Mouse (Mus musculus): ENCODE results near the gene Ablim2. TPM values are rescaled to one million over a fixed set of nuclear protein-coding genes. Genes with fewer than 3 reads are reported as not detected.
A peak's percentile ranks its signal among the peaks of the same experiment; 100 is the strongest.

Gene Ablim2
- polyA plus RNA-seq, 1 experiment from 2014 or later, result 40.2 TPM

DNA sequence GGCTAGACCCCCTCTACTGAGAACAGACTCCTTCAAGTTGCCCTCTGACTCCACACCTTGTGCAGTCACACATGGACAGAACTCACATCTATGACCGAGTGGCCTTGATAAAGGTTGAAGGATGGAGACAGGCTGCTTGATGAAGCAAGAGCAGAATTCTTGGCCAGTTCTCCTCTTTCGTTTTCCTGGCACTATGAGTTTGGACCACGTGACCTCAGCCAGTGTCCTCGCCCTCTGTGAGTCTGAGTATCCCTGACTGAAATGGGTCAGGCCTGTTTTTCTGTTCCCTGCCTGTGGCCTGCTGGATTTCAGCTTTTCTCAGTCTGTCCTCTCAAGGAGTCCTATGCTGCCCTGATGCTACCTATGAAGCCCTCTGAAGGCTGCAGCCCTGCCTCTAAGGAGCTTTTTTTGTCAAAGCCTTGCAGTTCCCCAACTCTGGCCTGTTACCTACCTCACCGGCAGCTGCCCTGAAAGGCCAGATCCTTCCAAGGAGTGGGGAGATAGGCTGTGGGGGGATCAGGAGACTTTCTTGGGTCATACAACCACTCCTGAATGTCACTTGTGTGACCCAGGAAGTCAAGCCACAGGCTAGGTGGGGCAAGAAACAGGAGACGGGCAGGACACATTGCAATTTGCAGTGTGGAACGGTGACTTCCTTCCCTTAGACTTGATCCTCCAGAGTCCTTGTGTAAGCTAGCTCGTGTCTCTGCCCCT lies 14.3 kb upstream of the Ablim2 start:
- ATAC-seq, result no peak
- peaks cover 3% of the 10 kb centered on the region; the same call in 1 of the 2 replicates for H3K27me3 ChIP-seq (replicated peaks; ENCODE audit: control insufficient read depth, insufficient read depth, low read length)

GRCm38 (mm10) chr5:35743990-35744722 lies 13.5 kb upstream of the Ablim2 start:
- no peaks in the 10 kb centered on the region for H3K4me1 ChIP-seq (ENCODE audit: control insufficient read depth, insufficient read depth, low read depth, low read length)
- H3K9me3 ChIP-seq (ENCODE audit: control insufficient read depth, low read length), result no peaks in the 10 kb centered on the region
- H3K4me3 ChIP-seq (ENCODE audit: low read length), result no peak overlapping the region
- no peaks in the 10 kb centered on the region for H3K36me3 ChIP-seq (ENCODE audit: control insufficient read depth, insufficient read depth, low read length)
- ATAC-seq, result no peak
- WGBS, result 87% methylated on average over 7 of the region's 7 CpGs
- no peak overlapping the region for H3K9ac ChIP-seq (ENCODE audit: low read depth, low read length)
- H3K27ac ChIP-seq (ENCODE audit: low read depth, low read length), result no peak overlapping the region
- H3K27me3 ChIP-seq (replicated peaks; ENCODE audit: control insufficient read depth, insufficient read depth, low read length), result peaks cover 3% of the 10 kb centered on the region; the same call in 1 of the 2 replicates
- no peak overlapping the region for H3K4me2 ChIP-seq (ENCODE audit: low read length)

More for the DNA sequence above, 14.3 kb upstream of the Ablim2 start:
- no peak overlapping the region for H3K4me3 ChIP-seq (ENCODE audit: low read length)
- no peak overlapping the region for H3K27ac ChIP-seq (ENCODE audit: low read depth, low read length)
- no peaks in the 10 kb centered on the region for H3K9me3 ChIP-seq (ENCODE audit: control insufficient read depth, low read length)
- H3K9ac ChIP-seq (ENCODE audit: low read depth, low read length), result no peak overlapping the region
- H3K4me1 ChIP-seq (ENCODE audit: control insufficient read depth, insufficient read depth, low read depth, low read length), result no peaks in the 10 kb centered on the region
- WGBS, result 79% methylated on average over 8 of the region's 8 CpGs
- H3K36me3 ChIP-seq (ENCODE audit: control insufficient read depth, insufficient read depth, low read length), result no peaks in the 10 kb centered on the region
- H3K4me2 ChIP-seq (ENCODE audit: low read length), result no peak overlapping the region

GRCm38 (mm10) chr5:35745406-35745805 lies 12.3 kb upstream of the Ablim2 start:
- no peak overlapping the region for H3K4me2 ChIP-seq (ENCODE audit: low read length)
- no peaks in the 10 kb centered on the region for H3K9me3 ChIP-seq (ENCODE audit: control insufficient read depth, low read length)
- no peaks in the 10 kb centered on the region for H3K27me3 ChIP-seq (replicated peaks; ENCODE audit: control insufficient read depth, insufficient read depth, low read length)
- WGBS, result 89% methylated on average over 5 of the region's 5 CpGs
- no peak overlapping the region for H3K9ac ChIP-seq (ENCODE audit: low read depth, low read length)
- H3K4me3 ChIP-seq (ENCODE audit: low read length), result no peak overlapping the region
- ATAC-seq, result no peak
- no peak overlapping the region for H3K27ac ChIP-seq (ENCODE audit: low read depth, low read length)
- H3K4me1 ChIP-seq (ENCODE audit: control insufficient read depth, insufficient read depth, low read depth, low read length), result no peaks in the 10 kb centered on the region
- no peaks in the 10 kb centered on the region for H3K36me3 ChIP-seq (ENCODE audit: control insufficient read depth, insufficient read depth, low read length)

DNA sequence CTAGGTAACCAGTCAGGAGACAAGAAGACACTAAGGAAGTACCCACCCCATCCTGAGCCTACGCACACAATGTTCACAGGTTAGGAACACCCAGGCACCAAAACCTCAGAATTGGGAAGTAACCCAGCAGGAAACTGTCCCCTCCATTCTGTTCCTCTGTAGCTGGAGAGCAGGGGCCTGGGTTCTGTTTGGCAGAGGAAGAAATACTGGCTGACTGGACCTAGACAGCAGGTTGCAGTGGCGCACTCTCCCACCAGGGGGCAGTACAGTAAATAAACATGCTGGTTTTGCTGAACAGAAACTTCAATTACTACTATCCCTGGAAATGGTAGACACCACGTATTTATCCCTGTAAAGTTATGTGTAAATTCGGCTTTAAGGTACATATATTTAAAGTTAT lies 10.8 kb upstream of the Ablim2 start:
- Histone ChIP-seq H3K4me2 (ENCODE audit: low read length) (no peak overlapping the region), H3K4me1 (ENCODE audit: control insufficient read depth, insufficient read depth, low read depth, low read length) (no peaks in the 10 kb centered on the region), H3K9me3 (ENCODE audit: control insufficient read depth, low read length) (no peaks in the 10 kb centered on the region), H3K27me3 (replicated peaks; ENCODE audit: control insufficient read depth, insufficient read depth, low read length) (no peaks in the 10 kb centered on the region), H3K4me3 (ENCODE audit: low read length) (no peak overlapping the region), H3K9ac (ENCODE audit: low read depth, low read length) (no peak overlapping the region), H3K27ac (ENCODE audit: low read depth, low read length) (no peak overlapping the region), H3K36me3 (ENCODE audit: control insufficient read depth, insufficient read depth, low read length) (no peaks in the 10 kb centered on the region)
- WGBS, result 28% methylated on average over 4 of the region's 4 CpGs
- ATAC-seq, result peak; percentile 30

- Histone ChIP-seq H3K4me1 (ENCODE audit: control insufficient read depth, insufficient read depth, low read depth, low read length) (no peaks in the 10 kb centered on the region), H3K9ac (ENCODE audit: low read depth, low read length) (no peak overlapping the region), H3K4me2 (ENCODE audit: low read length) (no peak overlapping the region), H3K36me3 (ENCODE audit: control insufficient read depth, insufficient read depth, low read length) (no peaks in the 10 kb centered on the region), H3K27me3 (replicated peaks; ENCODE audit: control insufficient read depth, insufficient read depth, low read length) (no peaks in the 10 kb centered on the region), H3K4me3 (ENCODE audit: low read length) (no peak overlapping the region), H3K9me3 (ENCODE audit: control insufficient read depth, low read length) (no peaks in the 10 kb centered on the region), H3K27ac (ENCODE audit: low read depth, low read length) (no peak overlapping the region)
- WGBS, result 53% methylated on average over 3 of the region's 3 CpGs
- ATAC-seq, result no peak
Measured at GRCm38 (mm10) chr5:35749416-35749815, 8.3 kb upstream of the Ablim2 start.

- Histone ChIP-seq H3K4me1 (ENCODE audit: control insufficient read depth, insufficient read depth, low read depth, low read length) (no peaks in the 10 kb centered on the region), H3K4me3 (ENCODE audit: low read length) (no peak overlapping the region), H3K36me3 (ENCODE audit: control insufficient read depth, insufficient read depth, low read length) (no peaks in the 10 kb centered on the region), H3K9me3 (ENCODE audit: control insufficient read depth, low read length) (no peaks in the 10 kb centered on the region), H3K27ac (ENCODE audit: low read depth, low read length) (no peak overlapping the region), H3K4me2 (ENCODE audit: low read length) (no peak overlapping the region), H3K27me3 (replicated peaks; ENCODE audit: control insufficient read depth, insufficient read depth, low read length) (no peaks in the 10 kb centered on the region), H3K9ac (ENCODE audit: low read depth, low read length) (no peak overlapping the region)
- 89% methylated on average over 1 of the region's 1 CpGs for WGBS
- no peak for ATAC-seq
Measured at GRCm38 (mm10) chr5:35750026-35750425, 7.7 kb upstream of the Ablim2 start.

DNA sequence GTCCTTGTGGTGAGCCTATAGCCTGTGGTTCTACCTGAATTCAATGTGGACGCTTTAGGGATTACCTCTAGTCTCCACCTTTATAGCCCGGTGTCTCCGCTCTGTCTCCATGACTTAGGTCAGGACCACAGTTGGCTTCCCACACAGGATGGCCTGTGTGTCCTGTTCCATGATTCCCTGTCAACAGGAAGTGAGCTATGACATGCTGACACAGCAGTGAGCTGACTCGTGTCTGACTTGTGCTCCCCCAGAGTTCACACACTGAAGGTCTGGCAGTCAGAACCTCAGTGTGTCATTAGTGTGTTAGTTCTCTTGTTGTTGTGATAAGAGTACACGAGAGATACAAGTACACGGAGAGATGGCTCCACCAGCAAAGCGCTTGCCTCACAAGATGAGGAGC lies 6.7 kb upstream of the Ablim2 start:
- Histone ChIP-seq H3K27me3 (replicated peaks; ENCODE audit: control insufficient read depth, insufficient read depth, low read length) (no peaks in the 10 kb centered on the region), H3K27ac (ENCODE audit: low read depth, low read length) (no peak overlapping the region), H3K4me1 (ENCODE audit: control insufficient read depth, insufficient read depth, low read depth, low read length) (no peaks in the 10 kb centered on the region), H3K9me3 (ENCODE audit: control insufficient read depth, low read length) (no peaks in the 10 kb centered on the region), H3K9ac (ENCODE audit: low read depth, low read length) (no peak overlapping the region), H3K4me3 (ENCODE audit: low read length) (no peak overlapping the region), H3K36me3 (ENCODE audit: control insufficient read depth, insufficient read depth, low read length) (no peaks in the 10 kb centered on the region), H3K4me2 (ENCODE audit: low read length) (no peak overlapping the region)
- WGBS, result 87% methylated on average over 7 of the region's 7 CpGs
- ATAC-seq, result no peak

- peaks cover 13% of the 10 kb centered on the region for H3K27me3 ChIP-seq (replicated peaks; ENCODE audit: control insufficient read depth, insufficient read depth, low read length)
- H3K9me3 ChIP-seq (ENCODE audit: control insufficient read depth, low read length), result no peaks in the 10 kb centered on the region
- no peak overlapping the region for H3K4me3 ChIP-seq (ENCODE audit: low read length)
- H3K9ac ChIP-seq (ENCODE audit: low read depth, low read length), result no peak overlapping the region
- no peaks in the 10 kb centered on the region for H3K36me3 ChIP-seq (ENCODE audit: control insufficient read depth, insufficient read depth, low read length)
- H3K4me2 ChIP-seq (ENCODE audit: low read length), result no peak overlapping the region
- WGBS, result 23% methylated on average over 5 of the region's 5 CpGs
- H3K4me1 ChIP-seq (ENCODE audit: control insufficient read depth, insufficient read depth, low read depth, low read length), result peaks cover 8% of the 10 kb centered on the region
- H3K27ac ChIP-seq (ENCODE audit: low read depth, low read length), result no peak overlapping the region
- ATAC-seq, result no peak
Measured at GRCm38 (mm10) chr5:35755131-35755733, 2.4 kb upstream of the Ablim2 start.

GRCm38 (mm10) chr5:35756020-35756419 lies 1.7 kb upstream of the Ablim2 start:
- Histone ChIP-seq H3K27ac (ENCODE audit: low read depth, low read length) (no peak overlapping the region), H3K9me3 (ENCODE audit: control insufficient read depth, low read length) (no peaks in the 10 kb centered on the region), H3K27me3 (replicated peaks; ENCODE audit: control insufficient read depth, insufficient read depth, low read length) (peaks cover 13% of the 10 kb centered on the region), H3K9ac (ENCODE audit: low read depth, low read length) (no peak overlapping the region), H3K4me2 (ENCODE audit: low read length) (no peak overlapping the region), H3K4me1 (ENCODE audit: control insufficient read depth, insufficient read depth, low read depth, low read length) (peaks cover 8% of the 10 kb centered on the region), H3K4me3 (ENCODE audit: low read length) (no peak overlapping the region), H3K36me3 (ENCODE audit: control insufficient read depth, insufficient read depth, low read length) (no peaks in the 10 kb centered on the region)
- 75% methylated on average over 4 of the region's 4 CpGs for WGBS
- ATAC-seq, result no peak
